Mouse (Mus musculus): ENCODE data around the gene Tmem132c.

The Tmem132c gene

GRCm38 (mm10) chr5:127592406-127592805 lies 350.8 kb downstream of the Tmem132c start:
- DNase-seq (ENCODE audit: inconsistent age in 2 of 2, low spot score in 1 of 2) = peak; percentile 13 to 64

DNA sequence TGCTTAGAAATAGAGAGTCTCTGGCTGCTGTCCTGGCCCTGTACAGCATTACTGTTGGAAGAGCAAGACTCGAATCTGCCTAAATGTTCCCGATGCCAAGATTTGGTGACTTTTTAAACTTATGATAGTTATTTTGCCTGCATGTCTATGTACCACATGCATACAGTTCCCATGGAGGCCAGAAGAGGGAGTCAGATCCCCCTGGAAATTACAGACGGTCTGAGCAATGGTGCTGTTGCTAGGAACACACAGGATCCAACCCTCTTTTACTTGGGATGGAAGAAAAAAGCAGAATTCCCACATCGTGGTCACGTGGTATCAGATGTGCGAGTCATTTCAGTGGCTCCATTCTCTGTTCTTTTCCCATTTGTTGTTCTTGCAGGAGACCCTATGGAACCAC lies 351.2 kb downstream of the Tmem132c start:
- peak; percentile 13 to 70 for DNase-seq (ENCODE audit: inconsistent age in 2 of 2, low spot score in 1 of 2)

- DNase-seq (ENCODE audit: inconsistent age in 2 of 2, low spot score in 1 of 2) = no peak
These were observed 354.1 kb downstream of the Tmem132c start for GRCm38 (mm10) chr5:127595676-127596075.

DNA sequence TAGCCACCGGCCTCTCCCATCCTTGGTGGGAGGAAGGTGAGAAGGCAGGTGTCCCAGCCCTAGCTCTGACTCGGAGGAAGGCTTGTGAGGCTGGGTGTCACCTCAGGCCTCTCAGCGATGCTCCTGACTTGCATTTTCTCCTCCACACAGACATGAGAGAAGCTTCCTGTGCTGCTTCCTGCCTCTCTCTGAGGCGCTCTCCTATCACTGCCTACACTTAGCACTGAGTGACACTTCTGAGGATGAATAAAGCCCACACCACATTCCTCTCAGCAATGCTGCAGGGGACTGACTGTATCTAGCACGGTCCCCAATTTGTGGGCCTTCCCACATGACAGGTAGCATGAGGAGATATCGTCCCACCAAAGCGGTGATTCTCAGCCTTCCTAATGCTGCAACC lies 355.3 kb downstream of the Tmem132c start:
- no peak for DNase-seq (ENCODE audit: inconsistent age in 2 of 2, low spot score in 1 of 2)

GRCm38 (mm10) chr5:127602996-127603395 lies 361.4 kb downstream of the Tmem132c start:
- no peak for DNase-seq (ENCODE audit: inconsistent age in 2 of 2, low spot score in 1 of 2)

- no peak for DNase-seq (ENCODE audit: inconsistent age in 2 of 2, low spot score in 1 of 2)
These were observed 365.9 kb downstream of the Tmem132c start for GRCm38 (mm10) chr5:127607507-127607906.

DNA sequence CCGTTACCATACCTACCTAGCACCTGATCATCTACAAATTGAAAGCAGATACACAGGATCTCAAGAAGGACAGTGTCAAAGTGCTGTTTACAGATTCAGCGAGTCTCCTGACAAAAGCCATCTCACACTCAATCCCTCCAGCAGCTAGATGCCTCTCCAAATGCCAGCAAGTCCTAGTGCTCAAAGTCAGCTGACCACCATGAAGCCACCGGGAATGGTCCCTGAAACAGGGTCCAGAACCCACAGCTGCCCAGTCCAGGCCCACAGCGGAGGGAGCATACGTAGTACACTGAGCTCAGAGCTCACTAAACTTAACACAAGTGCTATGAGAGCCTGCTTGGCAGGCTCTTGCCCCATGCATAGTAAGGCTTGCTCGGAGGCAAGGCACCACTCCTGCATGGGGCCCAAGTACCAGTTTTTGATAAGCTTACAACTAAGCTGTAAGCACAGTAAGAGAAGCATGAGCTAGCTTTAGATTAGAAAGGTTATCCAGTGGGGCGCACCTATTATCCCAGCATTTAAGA lies 367.6 kb downstream of the Tmem132c start:
- no peak for DNase-seq (ENCODE audit: inconsistent age in 2 of 2, low spot score in 1 of 2)

GRCm38 (mm10) chr5:127610787-127611509 lies 369.3 kb downstream of the Tmem132c start:
- peak; percentile 58 to 85 for DNase-seq (ENCODE audit: inconsistent age in 2 of 2, low spot score in 1 of 2)

DNA sequence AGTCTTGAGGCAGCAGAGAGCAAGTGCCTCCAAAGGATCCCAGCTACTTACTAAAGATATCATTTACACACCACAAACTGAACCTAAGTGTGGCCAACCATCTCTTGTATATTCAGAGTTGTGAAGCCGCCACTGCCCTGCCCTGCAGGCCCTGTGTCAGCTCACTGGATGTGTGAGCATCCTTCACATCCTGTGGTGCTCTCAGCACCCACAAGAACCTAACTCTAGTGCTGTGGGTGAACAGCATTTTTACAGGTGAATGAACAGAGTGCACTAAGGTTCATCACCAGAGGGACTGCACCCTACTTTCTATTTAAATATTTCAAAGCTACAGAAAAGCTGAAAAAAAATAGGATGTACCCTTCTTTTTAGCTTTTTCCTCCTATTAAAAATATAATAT lies 370.3 kb downstream of the Tmem132c start:
- DNase-seq (ENCODE audit: inconsistent age in 2 of 2, low spot score in 1 of 2) = no peak

DNA sequence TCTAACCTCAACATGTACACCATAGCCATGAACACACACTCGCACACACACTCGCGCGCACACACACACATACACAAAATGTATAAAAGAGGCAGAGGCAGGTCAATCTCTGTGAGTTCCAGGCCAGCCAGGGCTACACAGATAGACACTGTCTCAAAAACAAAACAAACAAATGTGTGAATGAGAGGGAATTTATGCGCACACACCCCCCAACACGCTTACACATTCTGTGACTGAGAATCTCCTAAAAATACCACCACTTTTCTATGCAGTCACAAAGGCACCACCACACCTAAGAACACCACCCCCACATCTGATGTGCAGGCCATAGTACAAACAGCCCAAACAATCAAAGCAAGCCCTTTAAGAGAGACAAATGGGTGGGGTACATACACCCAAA lies 370.8 kb downstream of the Tmem132c start:
- DNase-seq (ENCODE audit: inconsistent age in 2 of 2, low spot score in 1 of 2) = no peak

Measured in adrenal gland, adult (tissue).